Mouse (Mus musculus): ENCODE measurements around the gene Shank2.

GRCm38 (mm10) chr7:144206254-144206653 is 204.5 kb downstream of the Shank2 start:
- TF ChIP-seq CTCF (IDR thresholded peaks at IDR 0.05; ENCODE audit: low read depth) (no peak), EP300 (IDR thresholded peaks at IDR 0.05; ENCODE audit: low read depth) (no peak)
